ENCODE assay signal across 8 mouse cellular contexts in the genomic region with DNA sequence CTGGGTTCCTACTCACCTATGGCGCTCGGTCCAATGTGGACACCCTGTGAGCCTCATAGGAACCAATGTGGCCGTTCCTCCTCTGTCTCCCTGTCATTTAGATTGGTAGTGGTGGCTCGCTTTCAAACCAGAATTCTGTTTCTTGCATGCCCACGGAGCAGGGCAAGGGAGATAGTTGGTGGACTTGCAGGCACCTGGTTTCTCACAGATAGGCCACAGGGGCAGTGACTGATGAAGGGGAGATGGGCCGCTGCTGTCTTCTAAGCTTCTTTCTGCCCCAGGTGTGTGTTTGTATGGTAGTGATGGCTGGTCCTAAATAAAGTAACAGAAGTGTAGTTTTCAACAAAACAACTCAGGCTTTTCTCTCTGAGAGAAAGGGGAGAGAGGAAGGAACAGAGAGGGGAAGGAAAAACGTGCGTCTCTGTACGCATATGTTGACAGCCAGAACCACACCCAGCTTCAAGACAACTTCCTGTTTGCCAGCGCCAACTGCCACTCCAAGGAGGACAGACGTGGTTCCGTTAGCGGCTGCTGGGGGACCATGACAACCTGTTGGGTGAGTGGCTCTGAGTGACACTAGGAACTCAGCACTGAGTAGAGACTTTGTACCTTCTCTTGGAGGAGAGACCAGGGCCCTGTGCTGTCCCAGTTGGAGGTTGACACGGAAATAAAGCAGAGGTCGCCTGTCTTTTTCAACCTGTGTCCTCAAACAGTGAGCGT.
DNase-seq lines count a peak whose midpoint lies in the region; ATAC-seq and TF ChIP-seq lines count a peak whose summit lies in the region.

No protein-coding gene starts in this region.

- H3K4me2 ChIP-seq in forebrain, postnatal 0 days (ENCODE audit: low read depth), result no peak overlapping the region

- H3K36me3 ChIP-seq in forebrain, embryonic 10.5 days (replicated peaks), result no peaks in the 10 kb centered on the region
- no peaks in the 10 kb centered on the region for H3K36me3 ChIP-seq in forebrain, postnatal 0 days (ENCODE audit: insufficient read depth)

- H3K9me3 ChIP-seq in forebrain, embryonic 10.5 days, result no peaks in the 10 kb centered on the region
- no peaks in the 10 kb centered on the region for H3K9me3 ChIP-seq in forebrain, postnatal 0 days (ENCODE audit: low read length)

- DNase-seq in forebrain, embryonic 10.5 days (ENCODE audit: extremely low spot score, low spot score), result no peak
- DNase-seq in forebrain, postnatal 0 days, result no peak
- DNase-seq in heart, adult 8-10 months (ENCODE audit: low spot score), result peak; percentile 56
- peak; percentile 86 for DNase-seq in liver
- DNase-seq in natural killer cell, adult 2 months (ENCODE audit: low spot score in 2 of 2), result peak; percentile 66 to 73
- no peak for DNase-seq in urinary bladder, postnatal 25 days (ENCODE audit: low spot score)
- no peak for DNase-seq in ovary, postnatal 36 days (ENCODE audit: low spot score)
- no peak for DNase-seq in cerebellum, adult 8-10 months

- no peak overlapping the region for H3K9ac ChIP-seq in forebrain, postnatal 0 days

- H3K4me3 ChIP-seq in forebrain, embryonic 10.5 days, result no peak overlapping the region
- no peak overlapping the region for H3K4me3 ChIP-seq in forebrain, postnatal 0 days (ENCODE audit: low read depth, low read length)

- H3K27me3 ChIP-seq in forebrain, embryonic 10.5 days (ENCODE audit: poor library complexity, severe bottlenecking), result no peaks in the 10 kb centered on the region
- no peaks in the 10 kb centered on the region for H3K27me3 ChIP-seq in forebrain, postnatal 0 days (ENCODE audit: insufficient read depth, low read length)

- WGBS in forebrain, embryonic 10.5 days, result 89% methylated on average over 16 of the region's 16 CpGs
- 80% methylated on average over 16 of the region's 16 CpGs for WGBS in forebrain, postnatal 0 days

- no peak for TF ChIP-seq CTCF in forebrain, postnatal 0 days (IDR thresholded peaks at IDR 0.05; ENCODE audit: low read depth)

- 0 out of 2 replicates have a peak overlapping the region, but pooled peaks have one; percentile 56 for H3K27ac ChIP-seq in forebrain, embryonic 10.5 days
- no peak overlapping the region for H3K27ac ChIP-seq in forebrain, postnatal 0 days (ENCODE audit: low read depth, low read length)

- ATAC-seq in forebrain, postnatal 0 days, result no peak

- H3K4me1 ChIP-seq in forebrain, embryonic 10.5 days, result peaks cover 12% of the 10 kb centered on the region
- peaks cover 8% of the 10 kb centered on the region; the same call in 1 of the 2 replicates for H3K4me1 ChIP-seq in forebrain, postnatal 0 days (ENCODE audit: insufficient read depth)

Comparison
In these comparisons a context has a peak if more than half of its experiments do, and no peak if none do; other contexts are left out.
1. DNase-seq: peak in heart, adult 8-10 months (single experiment), liver (single experiment) and natural killer cell, adult 2 months (2 of 2); none in forebrain, embryonic 10.5 days (single experiment), forebrain, postnatal 0 days (single experiment), urinary bladder, postnatal 25 days (single experiment), ovary, postnatal 36 days (single experiment) and cerebellum, adult 8-10 months (single experiment).